Mouse (Mus musculus) MEL (cell line): ENCODE data around the gene Rplp2.
"Not testable (repeated sequence)": the region's sequence is repeated elsewhere in the genome, so short reads cannot be mapped to it uniquely, and the experiment has no call there.

Experiments
- CTCF ChIP-seq, 3 experiments: IDR thresholded peaks in 2 of 3; conservative IDR thresholded peaks in 1 of 3; 2 replicates each; pipeline ENCODE4 v1.5.1; 2011 to 2012; ENCODE audit warnings: low read length in 3 of 3, low read depth in 2 of 3, mild to moderate bottlenecking in 2 of 3, improper control_type of control experiment in 1 of 3, inconsistent platforms in 1 of 3, mixed read lengths in 1 of 3, moderate library complexity in 1 of 3; ENCODE audit not compliant: control insufficient read depth in 1 of 3, insufficient read depth in 1 of 3, poor library complexity in 1 of 3, severe bottlenecking in 1 of 3
- EP300 ChIP-seq, 2 experiments: IDR thresholded peaks; 2 replicates each; pipeline ENCODE4 v1.6.1; 2011; ENCODE audit warnings: improper control_type of control experiment in 2 of 2, low read length in 2 of 2, low read depth in 1 of 2, mild to moderate bottlenecking in 1 of 2
- MEF2A ChIP-seq: IDR thresholded peaks from 2 replicates; pipeline ENCODE4 v1.6.1; 2014; ENCODE audit warnings: low read depth, mild to moderate bottlenecking, inconsistent platforms, low read length, improper control_type of control experiment; ENCODE audit not compliant: poor library complexity, insufficient replicate concordance, severe bottlenecking; ENCODE audit errors: extremely low read depth
- MXI1 ChIP-seq: IDR thresholded peaks from 2 replicates; pipeline ENCODE4 v1.6.1; 2011; ENCODE audit warnings: mild to moderate bottlenecking, low read depth, low read length, improper control_type of control experiment
- POLR2A ChIP-seq, 2 experiments: IDR thresholded peaks; 2 replicates each; pipeline ENCODE4 v1.6.1; 2011 to 2012; ENCODE audit warnings: low read length in 2 of 2, mild to moderate bottlenecking in 2 of 2, control low read depth in 1 of 2, improper control_type of control experiment in 1 of 2, low read depth in 1 of 2, moderate library complexity in 1 of 2; ENCODE audit not compliant: control insufficient read depth in 1 of 2, insufficient read depth in 1 of 2, poor library complexity in 1 of 2
- POLR2AphosphoS5 ChIP-seq: IDR thresholded peaks from 2 replicates; pipeline ENCODE4 v1.6.1; 2012; ENCODE audit warnings: low read depth, borderline replicate concordance, mild to moderate bottlenecking, inconsistent platforms, low read length, moderate library complexity, mixed read lengths
- SIN3A ChIP-seq: IDR thresholded peaks from 2 replicates; pipeline ENCODE4 v1.6.1; 2012; ENCODE audit warnings: low read length, improper control_type of control experiment, inconsistent platforms
- USF2 ChIP-seq, 2 experiments: IDR thresholded peaks; 2 replicates each; pipeline ENCODE4 v1.6.1; 2011 to 2012; ENCODE audit warnings: improper control_type of control experiment in 2 of 2, low read length in 2 of 2, borderline replicate concordance in 1 of 2, inconsistent platforms in 1 of 2, low read depth in 1 of 2, mild to moderate bottlenecking in 1 of 2; ENCODE audit not compliant: insufficient read depth in 1 of 2
- ZC3H11A ChIP-seq: IDR thresholded peaks from 2 replicates; pipeline ENCODE4 v1.6.1; 2012; ENCODE audit warnings: low read depth, mild to moderate bottlenecking, inconsistent platforms, low read length, improper control_type of control experiment
- ZNF384 ChIP-seq: IDR thresholded peaks from 2 replicates; pipeline ENCODE4 v1.6.1; 2012; ENCODE audit warnings: low read depth, mild to moderate bottlenecking, inconsistent platforms, low read length, improper control_type of control experiment

DNA sequence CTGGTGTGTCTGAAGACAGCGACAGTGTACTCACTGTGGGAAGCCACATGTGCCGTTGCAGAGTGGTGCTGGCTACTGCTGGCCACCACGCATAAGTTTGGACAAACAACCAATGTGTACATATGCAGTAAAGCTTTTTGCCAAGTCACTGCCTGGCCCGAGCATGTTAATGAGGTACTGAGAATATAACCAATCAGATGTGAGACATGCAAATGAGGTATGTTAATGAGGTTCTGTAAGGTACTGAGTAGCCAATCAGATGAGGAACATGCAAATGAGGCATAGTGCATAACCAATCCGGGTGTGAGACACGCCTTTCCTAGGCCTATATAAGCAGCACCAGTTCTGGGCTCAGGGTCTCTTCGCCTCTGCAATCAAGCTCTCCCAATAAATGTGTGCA is 39.5 kb upstream of the Rplp2 start:
- TF ChIP-seq CTCF (IDR thresholded peaks at IDR 0.05 in 2 of 3, conservative IDR thresholded peaks at IDR 0.05 in 1 of 3; ENCODE audit: control insufficient read depth in 1 of 3, insufficient read depth in 1 of 3, low read depth in 2 of 3, low read length in 3 of 3, poor library complexity in 1 of 3, severe bottlenecking in 1 of 3); MEF2A; EP300 (IDR thresholded peaks at IDR 0.05; ENCODE audit: low read depth in 1 of 2, low read length in 2 of 2); SIN3A; POLR2A (IDR thresholded peaks at IDR 0.05; ENCODE audit: control insufficient read depth in 1 of 2, insufficient read depth in 1 of 2, low read depth in 1 of 2, low read length in 2 of 2, poor library complexity in 1 of 2); MXI1; ZC3H11A; POLR2AphosphoS5; USF2 (IDR thresholded peaks at IDR 0.05; ENCODE audit: borderline replicate concordance in 1 of 2, insufficient read depth in 1 of 2, low read depth in 1 of 2, low read length in 2 of 2); ZNF384: not testable (repeated sequence)
